Mouse (Mus musculus): ENCODE results near the gene AI661453.
"Not testable (repeated sequence)": the region's sequence is repeated elsewhere in the genome, so short reads cannot be mapped to it uniquely, and the experiment has no call there.

AI661453 gene

DNA sequence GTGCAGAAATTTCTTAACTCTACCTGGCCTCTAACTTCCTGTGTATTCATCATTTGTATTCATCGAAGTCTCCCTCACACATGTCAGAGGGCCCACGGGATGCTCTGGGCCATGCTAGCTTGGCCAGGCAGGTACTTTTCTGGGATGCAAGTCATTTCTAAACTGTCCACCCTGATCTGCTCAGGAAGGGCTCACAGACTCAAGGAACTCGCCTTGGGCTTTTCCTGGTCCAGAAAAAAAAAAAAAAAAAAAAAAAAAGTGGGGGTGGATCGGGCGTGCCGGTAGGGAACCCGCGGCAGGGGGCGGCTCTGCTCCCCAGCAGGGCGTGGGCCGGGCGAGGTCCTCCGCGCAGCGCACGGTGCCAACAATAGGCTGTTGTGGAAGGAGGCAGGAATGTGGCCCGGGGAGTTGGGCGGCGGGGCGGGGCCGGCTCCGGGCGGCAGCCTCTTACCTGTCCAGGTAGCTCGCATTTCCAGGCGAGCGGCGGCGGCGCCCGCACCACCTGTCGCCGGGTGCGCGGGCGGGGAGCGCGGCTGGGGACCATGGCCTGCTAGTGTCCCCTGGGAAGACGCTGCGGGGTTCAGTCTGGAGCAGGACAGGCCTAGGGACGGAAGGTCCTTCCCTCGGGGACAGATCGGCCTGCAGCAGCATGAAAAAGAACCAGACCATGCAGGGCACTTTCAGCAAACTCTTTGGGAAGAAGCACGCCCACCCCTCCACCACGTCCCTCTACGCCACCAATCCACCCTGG is at the start of gene AI661453:
Gene AI661453 (plus strand): TSS at position 460 of the 751 bp plus-strand sequence.
- DNase-seq (ENCODE audit: low read depth, low spot score), result peak; percentile 10

- DNase-seq (ENCODE audit: low read depth, low spot score), result peak; percentile 55
These were observed 49.8 kb upstream of the AI661453 start for GRCm38 (mm10) chr17:47386649-47387048.

GRCm38 (mm10) chr17:47394223-47394869 is 42.1 kb upstream of the AI661453 start:
- DNase-seq (ENCODE audit: low read depth, low spot score), result peak; percentile 35

- DNase-seq (ENCODE audit: low read depth, low spot score), result peak; percentile 65
These were observed 41.0 kb upstream of the AI661453 start for GRCm38 (mm10) chr17:47395376-47395913.

DNA sequence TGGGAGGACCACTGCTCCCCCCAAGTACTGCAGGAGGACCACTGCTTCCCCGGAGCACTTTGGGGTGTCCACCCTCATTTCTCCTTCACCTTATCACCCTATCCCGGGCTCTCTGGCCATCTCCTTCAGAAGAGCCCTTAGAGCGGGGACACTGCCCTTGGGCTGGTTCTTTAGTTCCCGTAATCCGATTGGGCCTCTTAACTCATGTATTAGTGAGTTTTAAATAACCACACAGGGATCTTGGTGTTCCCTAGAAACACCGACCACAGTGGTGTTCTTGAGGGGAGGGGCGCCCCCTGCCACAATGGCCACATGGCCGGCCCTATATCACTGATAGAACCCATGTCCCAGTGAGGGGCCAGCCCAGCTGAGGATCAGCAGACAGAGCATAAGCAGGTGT is 37.3 kb upstream of the AI661453 start:
- no peak for DNase-seq (ENCODE audit: low read depth, low spot score)

GRCm38 (mm10) chr17:47400451-47400850 is 36.0 kb upstream of the AI661453 start, which contains the start of gene Guca1a:
Gene Guca1a, minus strand, starts transcription at chr17:47400584.
- DNase-seq (ENCODE audit: low read depth, low spot score), result no peak

GRCm38 (mm10) chr17:47407717-47408557 is 28.5 kb upstream of the AI661453 start:
- DNase-seq (ENCODE audit: low read depth, low spot score), result no peak

DNA sequence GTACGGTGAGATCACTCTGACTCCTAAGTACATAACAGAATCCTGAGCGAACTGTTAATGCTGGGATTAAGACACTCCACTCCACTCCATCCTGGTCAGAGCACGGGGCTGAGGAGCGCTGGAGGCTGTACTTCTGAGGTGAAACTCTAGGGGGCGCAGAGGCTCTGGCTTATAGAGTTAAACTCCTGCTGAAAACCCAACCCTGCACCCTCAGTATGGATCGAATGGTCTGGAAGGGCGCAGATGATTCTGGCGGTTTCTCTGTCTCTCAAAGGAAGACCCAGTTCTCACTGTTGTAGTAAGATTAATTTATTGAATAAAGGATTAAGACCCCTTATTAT is 27.9 kb upstream of the AI661453 start:
- DNase-seq (ENCODE audit: low read depth, low spot score), result peak; percentile 50

DNA sequence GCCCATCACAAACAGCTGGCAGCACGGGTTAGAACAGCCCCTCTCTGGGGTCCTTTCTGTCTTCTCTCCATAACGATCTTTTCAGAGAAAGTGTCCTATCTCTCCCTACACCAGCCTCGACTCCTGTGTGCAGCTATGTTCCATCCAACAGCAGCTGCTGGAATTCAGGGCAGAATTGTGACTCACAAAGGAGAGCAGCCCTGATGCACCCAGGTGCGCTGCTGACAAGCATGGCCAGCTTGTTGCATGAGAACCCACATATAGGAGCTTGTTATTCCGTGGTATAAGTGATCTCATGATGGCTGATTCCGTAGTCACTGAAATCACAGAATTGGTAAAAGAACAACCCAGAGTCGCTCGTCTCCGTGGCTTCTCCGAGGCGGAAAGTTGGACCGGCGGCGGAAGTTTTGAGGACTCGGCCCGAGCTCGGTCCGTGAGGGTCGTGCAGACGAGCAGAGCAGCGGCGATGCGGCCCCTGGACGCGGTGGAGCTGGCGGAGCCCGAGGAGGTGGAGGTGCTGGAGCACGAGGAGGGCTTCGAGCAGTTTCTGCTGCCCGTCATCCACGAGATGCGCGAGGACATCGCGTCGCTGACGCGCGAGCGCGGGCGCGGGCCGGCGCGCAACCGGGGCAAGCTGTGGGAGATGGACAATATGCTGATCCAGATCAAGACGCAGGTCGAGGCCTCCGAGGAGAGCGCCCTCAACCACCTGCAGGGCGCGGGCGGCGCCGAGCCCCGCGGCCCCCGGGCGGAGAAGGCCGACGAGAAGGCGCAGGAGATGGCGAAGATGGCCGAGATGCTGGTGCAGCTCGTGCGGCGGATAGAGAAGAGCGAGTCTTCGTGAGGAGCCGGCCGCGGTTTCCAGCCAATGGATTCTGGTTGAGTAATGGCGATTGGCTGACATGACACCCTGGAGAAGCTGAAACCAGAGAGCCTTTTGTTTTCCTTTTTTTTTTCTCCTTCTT is 26.2 kb upstream of the AI661453 start:
- DNase-seq (ENCODE audit: low read depth, low spot score), result not testable (repeated sequence)

GRCm38 (mm10) chr17:47420195-47420594 is 16.2 kb upstream of the AI661453 start:
- no peak for DNase-seq (ENCODE audit: low read depth, low spot score)

- DNase-seq (ENCODE audit: low read depth, low spot score), result no peak
These were observed 14.8 kb upstream of the AI661453 start for GRCm38 (mm10) chr17:47421566-47421965.

- not testable (repeated sequence) for DNase-seq (ENCODE audit: low read depth, low spot score)
These were observed 13.8 kb upstream of the AI661453 start for GRCm38 (mm10) chr17:47422616-47423015.

DNA sequence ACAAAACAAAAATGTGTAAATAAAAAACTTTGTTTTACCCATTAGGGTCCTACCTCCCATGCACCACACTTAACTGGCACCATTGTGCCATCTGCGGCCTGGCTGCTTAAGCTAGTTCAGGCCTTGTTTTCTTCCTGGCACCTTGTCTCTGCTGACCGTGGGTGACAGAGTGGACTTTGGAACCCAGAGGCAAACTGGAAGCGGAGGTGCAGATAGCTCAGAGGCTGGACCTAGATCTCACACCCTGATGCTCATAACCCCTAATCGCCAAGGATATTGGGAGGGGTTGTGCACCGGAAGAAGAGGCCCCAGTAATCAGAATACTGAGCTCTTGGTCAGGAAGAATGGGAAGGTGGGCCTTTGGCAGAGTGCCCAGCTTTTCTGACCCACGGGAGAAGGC is 12.2 kb upstream of the AI661453 start:
- no peak for DNase-seq (ENCODE audit: low read depth, low spot score)

GRCm38 (mm10) chr17:47427316-47427715 is 9.1 kb upstream of the AI661453 start:
- DNase-seq (ENCODE audit: low read depth, low spot score), result no peak

DNA sequence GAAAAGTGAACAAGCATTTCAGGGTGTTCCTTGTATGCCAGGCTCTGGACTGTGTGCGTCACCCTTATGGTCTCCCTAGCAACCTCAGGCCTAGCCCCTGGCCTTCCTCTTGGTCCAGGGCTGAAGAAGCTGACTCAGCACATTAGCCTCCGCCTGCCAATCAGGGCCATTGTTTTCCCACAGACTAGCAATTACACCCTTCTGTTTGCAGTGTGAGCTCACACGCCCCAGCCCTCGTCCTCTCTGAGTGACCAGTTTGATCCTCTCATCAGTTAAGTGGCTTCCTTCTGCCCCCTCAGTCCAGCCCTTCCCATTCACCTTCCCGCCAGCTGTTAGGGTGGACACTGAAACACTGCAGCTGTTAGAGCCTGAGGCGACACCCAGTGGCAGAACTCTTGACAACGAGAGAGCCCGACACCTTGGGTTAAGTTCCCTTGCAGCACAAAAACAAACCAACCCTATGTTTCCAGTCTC is 7.5 kb upstream of the AI661453 start:
- DNase-seq (ENCODE audit: low read depth, low spot score), result no peak

- peak; percentile 19 for DNase-seq (ENCODE audit: low read depth, low spot score)
These were observed 5.6 kb upstream of the AI661453 start for GRCm38 (mm10) chr17:47430815-47431214.

GRCm38 (mm10) chr17:47436907-47437547 is 612 bp downstream of the AI661453 start, which contains the start of gene 1700001C19Rik:
Gene 1700001C19Rik, minus strand, starts transcription at chr17:47437376.
- DNase-seq (ENCODE audit: low read depth, low spot score), result peak; percentile 40

- no peak for DNase-seq (ENCODE audit: low read depth, low spot score)
These were observed 2.2 kb downstream of the AI661453 start for GRCm38 (mm10) chr17:47438611-47439010.

DNA sequence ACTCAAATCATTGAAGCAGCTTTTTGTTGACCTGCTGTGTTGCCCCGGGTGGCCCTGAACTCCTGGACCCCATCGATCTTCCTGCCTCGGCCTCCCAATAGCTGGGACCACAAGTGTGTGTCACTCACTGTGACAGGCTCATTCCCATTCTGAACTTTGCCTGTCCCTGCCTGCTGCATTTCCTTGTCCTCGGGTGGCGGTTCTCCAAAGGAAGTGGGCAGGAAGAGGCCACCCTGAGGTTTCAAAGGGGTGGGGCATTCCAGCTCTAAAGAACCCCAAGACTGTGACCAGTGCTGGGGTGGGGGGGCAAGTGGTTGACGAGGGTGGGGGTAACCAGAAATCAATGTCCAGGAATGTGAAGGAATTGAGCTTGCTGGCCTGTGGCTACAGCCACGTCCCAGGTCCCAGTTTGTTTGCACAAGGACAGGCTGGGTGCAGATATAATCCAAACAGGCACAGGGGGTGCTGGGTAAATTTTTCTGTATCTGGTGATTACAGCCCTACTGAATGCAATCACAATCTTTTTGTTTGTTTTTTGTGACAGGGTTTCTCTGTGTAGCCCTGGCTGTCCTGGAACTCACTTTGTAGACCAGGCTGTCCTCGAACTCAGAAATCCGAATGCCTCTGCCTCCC is 3.1 kb downstream of the AI661453 start:
- peak; percentile 18 for DNase-seq (ENCODE audit: low read depth, low spot score)

Measured in CD4-positive helper T cell, adult 2 months (primary cell).